Mouse (Mus musculus) stomach, embryonic 15.5 days (tissue): ENCODE measurements around the gene Magea4. TPM values are rescaled to one million over a fixed set of nuclear protein-coding genes. Genes with fewer than 3 reads are reported as not detected.

Experiments used
- ATAC-seq: fragments of 200-750 bp; cut with Nextera tagmentation; 2 replicates; pipeline ENCODE4 v1.8.0; 2017; ENCODE audit warnings: low read depth, moderate number of reproducible peaks, moderate TSS enrichment; ENCODE audit not compliant: insufficient read depth, low FRiP score
- H3K27ac ChIP-seq: fragments of 300-500 bp; sonication (generic); 2 replicates; pipeline ENCODE4 v1.5.1; 2015; ENCODE audit warnings: mild to moderate bottlenecking, inconsistent platforms
- H3K27me3 ChIP-seq: fragments of 300-500 bp; sonication (generic); replicated peaks from 2 replicates; pipeline ENCODE4 v1.6.1; 2015; ENCODE audit warnings: inconsistent platforms
- H3K36me3 ChIP-seq: fragments of 300-500 bp; sonication (generic); 2 replicates; pipeline ENCODE4 v1.6.1; 2015; ENCODE audit warnings: inconsistent platforms
- H3K4me1 ChIP-seq: fragments of 300-500 bp; sonication (generic); 2 replicates; pipeline ENCODE4 v1.6.1; 2015; ENCODE audit warnings: inconsistent platforms
- H3K4me2 ChIP-seq: fragments of 300-500 bp; sonication (generic); 2 replicates; pipeline ENCODE4 v1.6.1; 2015; ENCODE audit warnings: mild to moderate bottlenecking, inconsistent platforms
- H3K4me3 ChIP-seq: fragments of 300-500 bp; sonication (generic); replicated peaks from 2 replicates; pipeline ENCODE4 v1.5.1; 2015; ENCODE audit warnings: inconsistent platforms
- H3K9ac ChIP-seq: fragments of 300-500 bp; sonication (generic); 2 replicates; pipeline ENCODE4 v1.6.1; 2015; ENCODE audit warnings: inconsistent platforms
- H3K9me3 ChIP-seq: fragments of 300-500 bp; sonication (generic); 2 replicates; pipeline ENCODE4 v1.6.1; 2016; ENCODE audit warnings: inconsistent platforms
- WGBS: fragments of 180-500 bp; shearing (Covaris S2); methylation state at CpG from one replicate; pipeline ENCODE4 v1.1.7; 2015; 5-methylcytosine and 5-hydroxymethylcytosine counted together
- microRNA counts: library from miRNA; unstranded; fragments of <30 nt; microRNA quantifications from one replicate; lab custom pipeline; 2016
- microRNA-seq: library from miRNA; unstranded; fragments of <30 nt; microRNA quantifications from one replicate; pipeline ENCODE4, GENCODE M21; 2016
- polyA plus RNA-seq: library from polyadenylated mRNA; unstranded; fragments of >200 nt; fragmentation: Nextera tagmentation; extraction: Ambion mirVana; gene quantifications from 2 replicates; pipeline ENCODE4 v1.2.1, GENCODE M21; 2015

The Magea4 gene
- polyA plus RNA-seq, result not detected in 2 replicates

- Histone ChIP-seq H3K27ac (no peak within 1 kb of the TSS), H3K9ac (no peak within 1 kb of the TSS), H3K4me2 (no peak within 1 kb of the TSS), H3K4me1 (no peaks in the 10 kb centered on the region), H3K9me3 (no peaks in the 10 kb centered on the region), H3K27me3 (no peaks in the 10 kb centered on the region), H3K36me3 (no peaks in the 10 kb centered on the region), H3K4me3 (no peak within 1 kb of the TSS)
- 85% methylated on average over 2 of the region's 2 CpGs for WGBS
- ATAC-seq, result no peak
These were observed at the start of gene Magea4 for GRCm38 (mm10) chrX:72221717-72222116. Magea4 (plus strand) TSS chrX:72222017.

- Histone ChIP-seq H3K27me3 (no peaks in the 10 kb centered on the region), H3K36me3 (no peaks in the 10 kb centered on the region), H3K4me3 (no peak overlapping the region), H3K4me1 (no peaks in the 10 kb centered on the region), H3K9me3 (no peaks in the 10 kb centered on the region), H3K9ac (no peak overlapping the region), H3K27ac (no peak overlapping the region), H3K4me2 (no peak overlapping the region)
- ATAC-seq, result no peak
- 43% methylated on average over 4 of the region's 4 CpGs for WGBS
These were observed 18.8 kb upstream of the Magea4 start for GRCm38 (mm10) chrX:72202944-72203554.

GRCm38 (mm10) chrX:72270637-72271036, 48.8 kb downstream of the Magea4 start:
- Histone ChIP-seq H3K36me3 (no peaks in the 10 kb centered on the region), H3K4me2 (no peak overlapping the region), H3K4me1 (no peaks in the 10 kb centered on the region), H3K9me3 (no peaks in the 10 kb centered on the region), H3K9ac (no peak overlapping the region), H3K27me3 (no peaks in the 10 kb centered on the region), H3K4me3 (no peak overlapping the region), H3K27ac (no peak overlapping the region)
- ATAC-seq, result no peak
- 89% methylated on average over 11 of the region's 11 CpGs for WGBS

MicroRNA genes within 50 kb of the gene (microRNA counts, 519-probe panel; counts per million panel counts)
- microRNA mmu-miR-224 (lab: Ali Mortazavi, UCI) (2,065 counts per million, percentile 27 among the panel's probes with 10 or more counts), microRNA mmu-miR-452 (lab: Ali Mortazavi, UCI) (485 counts per million, percentile 1 among the panel's probes with 10 or more counts)

Small RNAs within 50 kb of the gene (microRNA-seq; reads per million reads assigned to microRNA genes)
- gene Mir224 (400 reads per million, percentile 66 among the genes with 10 or more reads in this experiment), gene Mir452 (50.2 reads per million, percentile 41 among the genes with 10 or more reads in this experiment)

Other genes with a start within 250 kb of the Magea4 start
- 0.15 and 0.17 TPM in 2 replicates for gene Fate1, start 249.0 kb upstream of the Magea4 start, polyA plus RNA-seq
- 0.05 and 0.06 TPM in 2 replicates for gene Cnga2, start 230.2 kb upstream of the Magea4 start, polyA plus RNA-seq
- 2.5 TPM in 2 replicates for gene Gabre, start 52.8 kb downstream of the Magea4 start, polyA plus RNA-seq
- gene Magea10, start 164.8 kb downstream of the Magea4 start, polyA plus RNA-seq, result not detected in 2 replicates